Mouse (Mus musculus): ENCODE measurements at regions not wholly inside any gene's neighbourhood (a gene's known extent, or its start where the extent isn't known, plus 50 kb on each side); places are given as distances from the start of the nearest gene placed in this dataset.
"Not testable (repeated sequence)": the region's sequence is repeated elsewhere in the genome, so short reads cannot be mapped to it uniquely, and the experiment has no call there.

DNA sequence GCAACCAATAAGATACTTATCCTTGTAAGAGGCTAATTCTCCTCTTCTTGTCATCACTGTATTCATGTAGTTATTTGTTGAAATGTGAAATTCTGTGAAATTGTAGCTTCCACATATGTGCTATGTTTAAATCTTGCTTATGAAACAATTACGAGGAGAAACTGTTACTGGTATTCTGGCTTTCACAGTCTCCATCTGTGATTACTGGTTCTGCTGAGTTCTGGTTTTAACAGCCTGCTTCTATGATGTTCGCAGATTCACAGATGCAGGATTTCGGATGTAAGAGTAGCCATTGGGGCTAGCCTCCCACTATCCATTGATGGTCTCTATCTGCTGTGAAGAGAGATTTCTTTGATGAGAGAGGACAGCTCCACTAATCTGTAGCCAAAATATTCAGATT, 1067.2 kb upstream of the Aga start:
- DNase-seq (ENCODE audit: low read depth, low spot score) = peak; percentile 3

DNA sequence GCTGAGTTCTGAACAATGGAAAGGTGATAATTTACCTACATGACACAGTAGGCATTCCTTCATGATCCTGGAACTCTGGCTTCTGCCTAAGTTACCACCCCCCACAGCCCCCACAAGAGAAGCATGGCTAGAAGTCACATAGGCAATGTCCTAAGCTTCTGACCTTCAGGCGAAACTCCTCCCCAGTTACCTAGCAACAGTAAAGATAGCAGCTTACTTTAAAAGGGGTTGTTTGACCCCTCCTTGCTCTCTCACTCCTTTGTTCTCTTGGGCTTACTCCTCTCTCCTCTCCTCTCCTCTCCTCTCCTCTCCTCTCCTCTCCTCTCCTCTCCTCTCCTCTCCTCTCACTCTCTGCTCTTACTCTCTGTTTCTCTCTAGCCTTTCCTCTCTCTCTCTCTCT, 1059.8 kb upstream of the Aga start:
- DNase-seq (ENCODE audit: low read depth, low spot score) = not testable (repeated sequence)

DNA sequence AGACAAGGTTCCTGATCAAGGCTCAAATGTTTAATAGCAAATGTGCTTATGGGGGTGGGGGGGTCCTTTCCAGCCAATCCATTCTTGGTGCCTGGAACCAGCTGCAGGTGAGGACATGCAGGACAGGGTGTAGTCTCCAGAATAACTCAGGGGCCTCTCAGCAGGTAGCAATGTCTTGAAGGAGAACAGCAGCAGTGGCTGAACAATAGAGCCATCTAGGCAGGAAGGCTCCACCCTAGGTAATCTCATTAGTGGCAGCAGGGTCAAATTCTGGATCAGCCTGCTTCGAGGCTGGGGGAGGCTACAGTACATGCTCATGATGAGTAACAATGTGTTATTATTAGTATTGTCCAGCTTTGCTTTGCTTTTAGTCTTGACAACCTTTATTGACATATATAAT, 1055.9 kb upstream of the Aga start:
- no peak for DNase-seq (ENCODE audit: low read depth, low spot score)

DNA sequence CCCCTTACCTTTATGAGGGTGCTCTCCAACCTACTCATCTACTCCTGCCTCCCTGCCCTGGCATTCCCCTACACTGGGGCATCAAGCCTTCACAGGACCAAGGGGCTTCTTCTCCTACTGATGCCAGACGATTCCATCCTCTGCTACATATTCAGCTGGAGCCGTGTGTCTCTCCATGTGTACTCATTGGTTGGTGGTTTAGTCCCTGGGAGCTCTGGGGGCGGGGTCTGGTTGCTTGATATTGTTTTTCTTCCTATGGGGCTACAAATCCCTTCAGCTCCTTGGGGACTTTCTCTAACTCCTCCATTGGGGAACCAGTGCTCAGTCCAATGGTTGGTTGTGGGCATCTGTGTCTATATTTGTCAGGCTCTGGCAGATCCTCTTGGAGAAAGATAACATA, 1055.3 kb upstream of the Aga start:
- DNase-seq (ENCODE audit: low read depth, low spot score) = no peak

DNA sequence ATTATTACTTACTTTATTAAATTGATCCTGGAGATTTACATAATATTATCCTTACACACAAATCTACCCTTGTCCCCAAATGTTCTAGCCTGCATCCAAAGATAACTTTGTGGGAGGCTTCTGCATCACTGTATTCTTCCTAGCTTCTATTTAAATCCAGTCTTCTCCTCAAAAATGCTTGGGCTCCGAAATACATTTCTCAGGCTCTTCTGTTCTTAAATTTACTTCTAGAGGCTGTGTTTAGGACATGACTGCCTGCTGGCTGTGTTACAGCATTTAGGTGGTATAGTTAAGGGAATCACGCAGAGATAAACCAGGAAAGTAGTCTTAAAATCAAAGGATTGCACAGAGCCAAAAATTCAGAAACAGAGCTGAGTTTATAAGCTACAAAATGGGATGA, 1009.1 kb upstream of the Aga start:
- peak; percentile 67 for DNase-seq (ENCODE audit: low read depth, low spot score)

DNA sequence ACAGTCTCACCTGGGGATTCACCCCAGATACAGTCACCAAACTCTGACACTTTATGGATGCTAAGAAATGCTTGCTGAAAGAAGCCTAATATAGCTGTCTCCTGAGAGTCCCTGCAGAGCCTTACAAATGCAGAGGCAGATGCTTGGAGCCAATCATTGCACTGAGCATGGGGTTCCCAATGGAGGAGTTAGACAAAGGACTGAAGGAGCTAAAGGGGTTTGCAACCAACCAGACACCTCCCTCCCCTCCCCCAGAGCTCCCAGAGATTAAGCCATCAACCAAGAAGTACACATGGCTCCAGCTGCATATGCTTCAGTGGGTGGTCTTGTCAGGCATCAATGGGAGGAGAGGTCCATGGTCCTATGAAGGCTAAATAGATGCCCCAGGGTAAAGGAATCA, 999.7 kb upstream of the Aga start:
- DNase-seq (ENCODE audit: low read depth, low spot score) = no peak

DNA sequence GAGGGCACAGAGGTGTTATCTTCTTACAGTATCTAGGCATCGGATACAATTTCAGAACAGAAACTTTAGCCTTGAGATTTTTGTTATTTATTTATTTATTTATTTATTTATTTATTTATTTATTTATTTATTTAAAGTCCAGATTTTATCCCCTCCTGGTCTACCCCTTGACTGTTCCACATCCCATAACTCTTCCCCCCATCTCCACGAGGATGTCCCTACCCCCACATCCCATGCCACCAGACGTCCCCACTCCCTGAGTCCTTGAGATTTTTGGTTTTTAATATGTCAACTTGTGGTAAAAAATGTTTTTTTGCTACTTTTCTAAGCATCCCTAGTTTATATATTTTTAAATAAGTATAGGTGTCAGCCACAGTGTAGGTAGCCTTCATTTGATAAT, 968.2 kb upstream of the Aga start:
- DNase-seq (ENCODE audit: low read depth, low spot score) = no peak

DNA sequence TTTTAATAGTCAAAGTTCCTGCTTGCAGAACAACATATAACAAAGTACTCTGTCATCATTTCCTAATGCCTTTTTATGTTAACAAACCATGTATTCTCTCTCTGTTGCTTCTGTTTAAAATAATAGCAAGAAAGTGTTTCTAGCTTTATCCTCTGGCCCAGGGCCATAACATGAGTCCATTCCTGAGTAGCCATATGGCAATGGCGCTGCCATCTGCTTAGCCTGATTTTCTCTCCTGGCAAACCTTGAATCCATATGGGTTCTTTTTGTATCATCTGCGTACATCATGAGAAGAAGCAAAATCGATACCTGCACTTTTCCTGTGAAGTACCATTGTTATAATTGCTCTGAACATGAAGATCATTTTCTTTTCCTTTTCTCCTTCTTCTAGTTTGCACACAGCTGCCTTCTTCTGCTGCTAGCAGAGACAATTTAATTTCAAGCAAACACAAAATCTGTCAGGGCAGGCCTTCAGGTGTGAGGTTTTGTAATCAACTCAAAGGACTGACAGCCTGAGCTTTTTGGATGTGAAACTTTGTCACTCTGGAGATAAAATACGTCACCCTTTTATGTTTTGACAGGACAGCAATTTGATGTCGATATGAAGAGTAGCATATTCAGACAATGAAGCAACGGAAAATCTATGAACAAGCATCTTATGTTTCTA, 940.2 kb upstream of the Aga start:
- DNase-seq (ENCODE audit: low read depth, low spot score) = peak; percentile 97

Measured in brain, adult 2 months (tissue).